Mouse (Mus musculus) Patski (cell line): ENCODE measurements around the gene Prkg1. TPM values are rescaled to one million over a fixed set of nuclear protein-coding genes. Genes with fewer than 3 reads are reported as not detected.

ENCODE experiments used
- ATAC-seq: fragments of 100-300 bp; one replicate; pipeline ENCODE4 v1.8.0; 2021
- CTCF ChIA-PET: fragments of 350-600 bp; sonication (Branson Sonifier 250); formaldehyde crosslinking; loops from one replicate; lab custom pipeline; 2022; ENCODE audit warnings: inconsistent platforms; lab: Charles Lee
- POLR2A ChIA-PET: fragments of 350-600 bp; sonication (Branson Sonifier 250); formaldehyde crosslinking; loops from one replicate; lab custom pipeline; 2022; ENCODE audit warnings: antibody characterized with exemption, inconsistent platforms; lab: Charles Lee
- DNase-seq: peaks from one replicate; pipeline ENCODE4 v3.0.0-alpha.2; 2011; ENCODE audit warnings: low read depth, low spot score
- H3K27me3 ChIP-seq: fragments of 371-371 bp; one replicate; pipeline ENCODE4 v1.5.1; 2021
- CTCF ChIP-seq: fragments of 100-300 bp; IDR thresholded peaks from one replicate; pipeline ENCODE4 v1.5.1; 2021
- in situ Hi-C: fragments of 300-500 bp; cut with MboI; formaldehyde crosslinking; loops from 3 replicates; pipeline ENCODE4 v1.11.1; 2018; ENCODE audit warnings: low pct_unique_long_range_greater_than_20kb, mixed read lengths
- polyA plus RNA-seq: library from polyadenylated mRNA; unstranded; gene quantifications from one replicate; pipeline ENCODE4 v1.2.3, GENCODE M21; 2021

Gene Prkg1
- polyA plus RNA-seq, 1 experiment from 2014 or later, result not detected

- POLR2A ChIA-PET, result no interaction called here
- in situ Hi-C loops, result no loop called here
- no peak for TF ChIP-seq CTCF
- no peak for ATAC-seq
- H3K27me3 ChIP-seq, result peaks cover 24% of the 10 kb centered on the region
- CTCF ChIA-PET, result no interaction called here
- DNase-seq, result no peak
Measured at GRCm38 (mm10) chr19:31444101-31444500, 320.7 kb downstream of the Prkg1 start.

- DNase-seq, result no peak
- POLR2A ChIA-PET, result no interaction called here
- peaks cover 22% of the 10 kb centered on the region for H3K27me3 ChIP-seq
- TF ChIP-seq CTCF, result no peak
- in situ Hi-C loops, result no loop called here
- CTCF ChIA-PET, result no interaction called here
- ATAC-seq, result no peak
Measured at GRCm38 (mm10) chr19:31442311-31442710, 322.5 kb downstream of the Prkg1 start.

- DNase-seq (no peak), ATAC-seq (no peak)
- CTCF ChIA-PET, result interaction anchor here (1.6 kb wide), 1 partner anchor 10 kb away, joined by 4 read pairs; no protein-coding TSS in a partner anchor
- H3K27me3 ChIP-seq, result peaks cover 29% of the 10 kb centered on the region
- POLR2A ChIA-PET, result no interaction called here
- in situ Hi-C loops, result no loop called here
- TF ChIP-seq CTCF, result no peak
Measured at GRCm38 (mm10) chr19:31433446-31433845, 331.4 kb downstream of the Prkg1 start.

GRCm38 (mm10) chr19:31431411-31431810 is 333.4 kb downstream of the Prkg1 start:
- in situ Hi-C loops, result no loop called here
- CTCF ChIA-PET, result no interaction called here
- no peak for TF ChIP-seq CTCF
- no peak for ATAC-seq
- no peak for DNase-seq
- peaks cover 35% of the 10 kb centered on the region for H3K27me3 ChIP-seq
- POLR2A ChIA-PET, result no interaction called here

GRCm38 (mm10) chr19:31426142-31426541 is 338.7 kb downstream of the Prkg1 start:
- in situ Hi-C loops, result no loop called here
- no peak for ATAC-seq
- DNase-seq, result no peak
- ChIA-PET POLR2A (no interaction called here), CTCF (no interaction called here)
- TF ChIP-seq CTCF, result peak; percentile 37
- peaks cover 34% of the 10 kb centered on the region for H3K27me3 ChIP-seq

GRCm38 (mm10) chr19:31425199-31425598 is 339.6 kb downstream of the Prkg1 start:
- in situ Hi-C loops, result no loop called here
- H3K27me3 ChIP-seq, result peaks cover 33% of the 10 kb centered on the region
- DNase-seq, result no peak
- POLR2A ChIA-PET, result interaction anchor here (0.6 kb wide), 1 partner anchor 641 kb away, joined by 5 read pairs; no protein-coding TSS in a partner anchor
- no peak for TF ChIP-seq CTCF
- CTCF ChIA-PET, result no interaction called here
- no peak for ATAC-seq

- H3K27me3 ChIP-seq, result peaks cover 27% of the 10 kb centered on the region
- no peak for DNase-seq
- CTCF ChIA-PET, result interaction anchor here (1.7 kb wide), 1 partner anchor 16 kb away, joined by 4 read pairs; no protein-coding TSS in a partner anchor
- POLR2A ChIA-PET, result no interaction called here
- no peak for ATAC-seq
- in situ Hi-C loops, result no loop called here
- no peak for TF ChIP-seq CTCF
Measured at GRCm38 (mm10) chr19:31424319-31424718, 340.5 kb downstream of the Prkg1 start.

GRCm38 (mm10) chr19:31413571-31413970 is 351.3 kb downstream of the Prkg1 start:
- CTCF ChIA-PET, result interaction anchor here (1.4 kb wide), 1 partner anchor 250 kb away, joined by 3 read pairs; no protein-coding TSS in a partner anchor
- in situ Hi-C loops, result no loop called here
- ATAC-seq (no peak), DNase-seq (no peak)
- H3K27me3 ChIP-seq, result peaks cover 41% of the 10 kb centered on the region
- no peak for TF ChIP-seq CTCF
- POLR2A ChIA-PET, result no interaction called here

- in situ Hi-C loops, result no loop called here
- no peak for TF ChIP-seq CTCF
- POLR2A ChIA-PET, result interaction anchor here (0.6 kb wide), 1 partner anchor 134 kb away, joined by 5 read pairs; no protein-coding TSS in a partner anchor
- no peak for ATAC-seq
- peaks cover 43% of the 10 kb centered on the region for H3K27me3 ChIP-seq
- CTCF ChIA-PET, result interaction anchor here (1.0 kb wide), 1 partner anchor 16 kb away, joined by 3 read pairs; no protein-coding TSS in a partner anchor
- no peak for DNase-seq
Measured at GRCm38 (mm10) chr19:31396096-31396495, 368.7 kb downstream of the Prkg1 start.

- ATAC-seq, result peak; percentile 97
- no peak for TF ChIP-seq CTCF
- peak; percentile 38 for DNase-seq
- in situ Hi-C loops, result no loop called here
- H3K27me3 ChIP-seq, result peaks cover 27% of the 10 kb centered on the region
- ChIA-PET POLR2A (no interaction called here), CTCF (no interaction called here)
Measured at GRCm38 (mm10) chr19:31385353-31385752, 379.5 kb downstream of the Prkg1 start.

GRCm38 (mm10) chr19:31383881-31384280 is 381.0 kb downstream of the Prkg1 start:
- TF ChIP-seq CTCF, result no peak
- ChIA-PET POLR2A (no interaction called here), CTCF (no interaction called here)
- no peak for ATAC-seq
- H3K27me3 ChIP-seq, result peaks cover 33% of the 10 kb centered on the region
- in situ Hi-C loops, result no loop called here
- DNase-seq, result no peak

GRCm38 (mm10) chr19:31370106-31370505 is 394.7 kb downstream of the Prkg1 start:
- DNase-seq (no peak), ATAC-seq (no peak)
- H3K27me3 ChIP-seq, result peaks cover 33% of the 10 kb centered on the region
- in situ Hi-C loops, result no loop called here
- TF ChIP-seq CTCF, result no peak
- CTCF ChIA-PET, result no interaction called here
- POLR2A ChIA-PET, result no interaction called here
